ENCODE assay signal across 8 mouse cellular contexts in genomic region chr2:34671385-34672026, GRCm38 (mm10).
DNase-seq lines count a peak whose midpoint lies in the region; ATAC-seq and TF ChIP-seq lines count a peak whose summit lies in the region.

No protein-coding gene starts in this region.

- peak overlapping the region; percentile 60 for H3K9ac ChIP-seq in intestine, embryonic 15.5 days
- peak overlapping the region; percentile 74 for H3K9ac ChIP-seq in limb, embryonic 13.5 days
- peak overlapping the region; percentile 60 for H3K9ac ChIP-seq in midbrain, embryonic 12.5 days (replicated peaks)

- no peak overlapping the region for H3K27ac ChIP-seq in testis, adult 2 months (ENCODE audit: control insufficient read depth, insufficient read depth, low read depth, low read length)
- H3K27ac ChIP-seq in intestine, embryonic 15.5 days, result no peak overlapping the region
- no peak overlapping the region; the same call in 1 of the 2 replicates for H3K27ac ChIP-seq in limb, embryonic 13.5 days
- peak overlapping the region; percentile 63; the same call in 1 of the 2 replicates for H3K27ac ChIP-seq in midbrain, embryonic 12.5 days (replicated peaks)
- no peak overlapping the region for H3K27ac ChIP-seq in spleen, adult 2 months (ENCODE audit: insufficient read depth, low read length)

- no peaks in the 10 kb centered on the region for H3K9me3 ChIP-seq in intestine, embryonic 15.5 days
- H3K9me3 ChIP-seq in limb, embryonic 13.5 days, result no peaks in the 10 kb centered on the region
- H3K9me3 ChIP-seq in midbrain, embryonic 12.5 days, result no peaks in the 10 kb centered on the region

- TF ChIP-seq CTCF in testis, adult 2 months (IDR thresholded peaks at IDR 0.05; ENCODE audit: control insufficient read depth, insufficient read depth, insufficient replicate concordance, low read depth, low read length), result peak; percentile 29; the same call in 1 of the 2 replicates
- peak; percentile 41; the same call in 1 of the 2 replicates for TF ChIP-seq CTCF in spleen, adult 2 months (IDR thresholded peaks at IDR 0.05; ENCODE audit: extremely low read depth, insufficient read depth, insufficient read length, insufficient replicate concordance)

- TF ChIP-seq POLR2A in testis, adult 2 months (IDR thresholded peaks at IDR 0.05; ENCODE audit: control insufficient read depth, low read depth, low read length), result no peak; the same call in 1 of the 2 replicates
- TF ChIP-seq POLR2A in spleen, adult 2 months (IDR thresholded peaks at IDR 0.05; ENCODE audit: low read depth, low read length), result no peak

- peak overlapping the region; percentile 80 for H3K4me3 ChIP-seq in testis, adult 2 months (ENCODE audit: control insufficient read depth, low read depth, low read length)
- peak overlapping the region; percentile 50 for H3K4me3 ChIP-seq in intestine, embryonic 15.5 days (replicated peaks)
- H3K4me3 ChIP-seq in limb, embryonic 13.5 days, result peak overlapping the region; percentile 54
- peak overlapping the region; percentile 45 for H3K4me3 ChIP-seq in midbrain, embryonic 12.5 days
- H3K4me3 ChIP-seq in spleen, adult 2 months (ENCODE audit: extremely low read depth, insufficient read depth, insufficient read length), result peak overlapping the region; percentile 67

- no peaks in the 10 kb centered on the region for H3K36me3 ChIP-seq in testis, adult 2 months (ENCODE audit: control insufficient read depth, insufficient read depth, low read length)
- 0 out of 2 replicates have a peak, but pooled peaks cover 3% of the 10 kb centered on the region for H3K36me3 ChIP-seq in intestine, embryonic 15.5 days
- peaks cover 20% of the 10 kb centered on the region for H3K36me3 ChIP-seq in limb, embryonic 13.5 days
- H3K36me3 ChIP-seq in midbrain, embryonic 12.5 days, result peaks cover 25% of the 10 kb centered on the region
- H3K36me3 ChIP-seq in spleen, adult 2 months (ENCODE audit: control insufficient read depth, insufficient read depth, low read length), result peaks cover 3% of the 10 kb centered on the region; the same call in 1 of the 2 replicates

- 18% methylated on average over 31 of the region's 31 CpGs for WGBS in intestine, embryonic 15.5 days
- 25% methylated on average over 31 of the region's 31 CpGs for WGBS in limb, embryonic 13.5 days
- 37% methylated on average over 31 of the region's 31 CpGs for WGBS in midbrain, embryonic 12.5 days
- WGBS in spleen, adult 2 months, result 24% methylated on average over 31 of the region's 31 CpGs

- peak; percentile 74 for ATAC-seq in intestine, embryonic 15.5 days
- peak; percentile 58 for ATAC-seq in limb, embryonic 13.5 days (ENCODE audit: low FRiP score, low read depth)
- peak; percentile 70 for ATAC-seq in midbrain, embryonic 12.5 days (ENCODE audit: low FRiP score, low read depth)

- no peak for DNase-seq in testis, postnatal 14 days (ENCODE audit: low spot score)
- peak; percentile 82 for DNase-seq in embryo, embryonic 11 days
- DNase-seq in gastrocnemius, postnatal 25 days, result peak; percentile 27
- DNase-seq in spleen, adult 2 months (ENCODE audit: low read depth in 1 of 2, low spot score in 2 of 2), result peak in 1 of 2 experiments; percentile 18

- peaks cover 8% of the 10 kb centered on the region for H3K4me1 ChIP-seq in testis, adult 2 months (ENCODE audit: control insufficient read depth, insufficient read depth, low read length)
- peaks cover 17% of the 10 kb centered on the region for H3K4me1 ChIP-seq in intestine, embryonic 15.5 days (replicated peaks)
- H3K4me1 ChIP-seq in limb, embryonic 13.5 days, result peaks cover 34% of the 10 kb centered on the region
- H3K4me1 ChIP-seq in midbrain, embryonic 12.5 days, result peaks cover 25% of the 10 kb centered on the region; the same call in 1 of the 2 replicates
- H3K4me1 ChIP-seq in spleen, adult 2 months (ENCODE audit: control insufficient read depth, insufficient read depth, insufficient read length), result no peaks in the 10 kb centered on the region; the same call in 1 of the 2 replicates

- peak overlapping the region; percentile 92 for H3K4me2 ChIP-seq in intestine, embryonic 15.5 days (replicated peaks)
- H3K4me2 ChIP-seq in limb, embryonic 13.5 days (replicated peaks), result peak overlapping the region; percentile 85
- H3K4me2 ChIP-seq in midbrain, embryonic 12.5 days (replicated peaks), result peak overlapping the region; percentile 75

- H3K27me3 ChIP-seq in testis, adult 2 months (ENCODE audit: control insufficient read depth, insufficient read depth, low read length), result no peaks in the 10 kb centered on the region
- peaks cover 3% of the 10 kb centered on the region; the same call in 1 of the 2 replicates for H3K27me3 ChIP-seq in intestine, embryonic 15.5 days (replicated peaks)
- H3K27me3 ChIP-seq in limb, embryonic 13.5 days, result peaks cover 25% of the 10 kb centered on the region
- H3K27me3 ChIP-seq in midbrain, embryonic 12.5 days, result peaks cover 13% of the 10 kb centered on the region
- no peaks in the 10 kb centered on the region for H3K27me3 ChIP-seq in spleen, adult 2 months (ENCODE audit: control insufficient read depth, insufficient read depth, low read length)
